Mouse (Mus musculus) heart, embryonic 14.5 days (tissue): ENCODE results near the gene Hcar1. TPM values are rescaled to one million over a fixed set of nuclear protein-coding genes. Genes with fewer than 3 reads are reported as not detected.

Experiments used
- ATAC-seq: fragments of 200-750 bp; cut with Nextera tagmentation; 2 replicates; pipeline ENCODE4 v1.8.0; 2017; ENCODE audit warnings: low read depth, moderate TSS enrichment; ENCODE audit not compliant: insufficient number of reproducible peaks, insufficient read depth, low FRiP score
- H3K27ac ChIP-seq, 2 experiments: fragments of 200-500 bp in 1 of 2; fragments of 300-500 bp in 1 of 2; sonication (generic) in 1 of 2; replicated peaks in 1 of 2; 2 replicates each; pipeline ENCODE4 v1.5.1; 2012 to 2014; ENCODE audit warnings: low read depth in 2 of 2, low read length in 2 of 2, control low read depth in 1 of 2, mild to moderate bottlenecking in 1 of 2, mixed read lengths in 1 of 2; ENCODE audit not compliant: control insufficient read depth in 1 of 2, insufficient read depth in 1 of 2
- H3K27me3 ChIP-seq: fragments of 300-500 bp; sonication (generic); 2 replicates; pipeline ENCODE4 v1.6.1; 2014; ENCODE audit warnings: mild to moderate bottlenecking, low read length, control low read depth; ENCODE audit not compliant: control insufficient read depth, insufficient read depth
- H3K36me3 ChIP-seq: fragments of 300-500 bp; sonication (generic); 2 replicates; pipeline ENCODE4 v1.6.1; 2014; ENCODE audit warnings: mild to moderate bottlenecking, control low read depth, low read length, mixed read lengths; ENCODE audit not compliant: control insufficient read depth, insufficient read depth
- H3K4me1 ChIP-seq, 2 experiments: fragments of 200-500 bp in 1 of 2; fragments of 300-500 bp in 1 of 2; sonication (generic) in 1 of 2; 2 replicates each; pipeline ENCODE4 v1.6.1; 2012 to 2014; ENCODE audit warnings: low read length in 2 of 2, control low read depth in 1 of 2, mixed read lengths in 1 of 2; ENCODE audit not compliant: control insufficient read depth in 2 of 2, insufficient read depth in 2 of 2
- H3K4me2 ChIP-seq: fragments of 300-500 bp; sonication (generic); 2 replicates; pipeline ENCODE4 v1.6.1; 2014; ENCODE audit warnings: mild to moderate bottlenecking, low read length
- H3K4me3 ChIP-seq, 2 experiments: fragments of 200-500 bp in 1 of 2; fragments of 300-500 bp in 1 of 2; sonication (generic) in 1 of 2; 2 replicates each; pipeline ENCODE4 v1.5.1; 2012 to 2014; ENCODE audit warnings: low read length in 2 of 2, mild to moderate bottlenecking in 2 of 2, control low read depth in 1 of 2, low read depth in 1 of 2, moderate library complexity in 1 of 2; ENCODE audit not compliant: control insufficient read depth in 1 of 2, insufficient read depth in 1 of 2
- H3K9ac ChIP-seq: fragments of 300-500 bp; sonication (generic); 2 replicates; pipeline ENCODE4 v1.6.1; 2014; ENCODE audit warnings: mild to moderate bottlenecking, low read length
- H3K9me3 ChIP-seq: fragments of 300-500 bp; sonication (generic); 2 replicates; pipeline ENCODE4 v1.6.1; 2016; ENCODE audit warnings: low read length, control low read depth; ENCODE audit not compliant: control insufficient read depth
- WGBS: fragments of 180-500 bp; shearing (Covaris S2); extraction: QIAGEN DNeasy Blood & Tissue Kit; methylation state at CpG from one replicate; pipeline ENCODE4 v1.1.7; 2014; 5-methylcytosine and 5-hydroxymethylcytosine counted together
- polyA plus RNA-seq: library from polyadenylated mRNA; unstranded; fragments of >200 nt; fragmentation: Nextera tagmentation; extraction: Ambion mirVana; gene quantifications from 2 replicates; pipeline ENCODE4 v1.2.1, GENCODE M21; 2014

Gene Hcar1
- polyA plus RNA-seq, result 0.32 TPM in 1 of 2 replicates, not detected in the other

GRCm38 (mm10) chr5:123879928-123880327 is at the start of gene Hcar1:
Hcar1 (minus strand) TSS chr5:123880020.
- 0 out of 2 replicates have a peak within 1 kb of the TSS, but pooled peaks have one; percentile 16 for H3K4me2 ChIP-seq
- no peak for ATAC-seq
- no peak within 1 kb of the TSS for H3K4me3 ChIP-seq
- H3K27ac ChIP-seq, result no peak within 1 kb of the TSS
- H3K36me3 ChIP-seq, result no peaks in the 10 kb centered on the region
- 0 out of 2 replicates have a peak, but pooled peaks cover 3% of the 10 kb centered on the region for H3K27me3 ChIP-seq
- no peak within 1 kb of the TSS for H3K9ac ChIP-seq
- peaks cover 0 to 7% of the 10 kb centered on the region in 2 experiments; a peak in 1 of 4 replicates for H3K4me1 ChIP-seq
- no peaks in the 10 kb centered on the region for H3K9me3 ChIP-seq
- 51% methylated on average over 12 of the region's 12 CpGs for WGBS

DNA sequence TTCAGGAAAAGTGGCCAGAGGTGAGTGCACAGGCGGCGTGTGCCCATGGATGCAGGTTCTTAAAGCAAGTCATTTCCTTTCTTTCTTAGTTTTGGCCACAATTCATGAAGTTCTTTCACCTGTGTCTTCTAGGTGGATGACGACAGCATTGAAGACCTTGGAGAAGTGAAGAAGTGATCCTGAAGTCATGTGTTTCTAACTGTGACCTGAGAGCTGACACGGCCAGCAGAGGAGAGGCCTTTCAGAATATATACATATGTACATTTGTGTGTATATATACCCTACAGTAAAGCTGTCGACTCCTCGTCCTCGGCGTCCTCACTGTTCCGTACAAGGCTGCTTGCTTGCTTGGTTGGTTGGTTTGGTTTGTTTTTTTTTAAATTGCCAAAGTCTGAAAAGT is 47.3 kb upstream of the Hcar1 start, which contains the start of gene Gm43518:
Gm43518 (plus strand) TSS at position 301 of the 400 bp plus-strand sequence.
- WGBS, result 90% methylated on average over 9 of the region's 9 CpGs
- no peak within 1 kb of the TSS for H3K4me3 ChIP-seq
- H3K4me2 ChIP-seq, result no peak within 1 kb of the TSS
- H3K9me3 ChIP-seq, result no peaks in the 10 kb centered on the region
- no peak within 1 kb of the TSS for H3K27ac ChIP-seq
- no peak for ATAC-seq
- H3K36me3 ChIP-seq, result peaks cover 70% of the 10 kb centered on the region
- no peak within 1 kb of the TSS for H3K9ac ChIP-seq
- H3K27me3 ChIP-seq, result no peaks in the 10 kb centered on the region
- H3K4me1 ChIP-seq, result peaks cover 3% of the 10 kb centered on the region in 2 experiments; a peak in 3 of 4 replicates

DNA sequence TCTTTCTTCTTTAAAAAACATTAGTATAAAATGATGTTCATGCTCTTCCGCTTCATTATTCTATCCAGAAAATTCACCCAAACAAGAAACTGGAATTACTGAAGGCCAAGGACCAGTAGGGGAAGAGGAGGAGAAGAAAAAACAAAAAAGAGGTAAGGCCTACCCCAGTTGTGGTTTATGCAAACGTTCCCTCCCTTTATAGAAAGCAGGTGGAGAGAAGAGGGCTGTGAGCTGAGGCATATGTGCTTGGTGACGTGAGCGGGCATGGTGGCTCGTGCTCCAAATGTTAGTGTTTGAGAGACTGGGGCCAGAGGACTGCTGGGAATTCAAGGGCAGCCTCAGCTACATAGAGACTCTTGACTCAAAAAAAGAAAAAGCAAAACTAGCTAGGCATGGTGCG is 42.3 kb upstream of the Hcar1 start:
- no peak overlapping the region for H3K9ac ChIP-seq
- no peak overlapping the region for H3K4me2 ChIP-seq
- no peaks in the 10 kb centered on the region for H3K27me3 ChIP-seq
- H3K36me3 ChIP-seq, result peaks cover 95% of the 10 kb centered on the region
- H3K4me3 ChIP-seq, result no peak overlapping the region
- no peak overlapping the region for H3K27ac ChIP-seq
- WGBS, result 82% methylated on average over 6 of the region's 6 CpGs
- H3K9me3 ChIP-seq, result no peaks in the 10 kb centered on the region
- ATAC-seq, result no peak
- no peaks in the 10 kb centered on the region for H3K4me1 ChIP-seq

DNA sequence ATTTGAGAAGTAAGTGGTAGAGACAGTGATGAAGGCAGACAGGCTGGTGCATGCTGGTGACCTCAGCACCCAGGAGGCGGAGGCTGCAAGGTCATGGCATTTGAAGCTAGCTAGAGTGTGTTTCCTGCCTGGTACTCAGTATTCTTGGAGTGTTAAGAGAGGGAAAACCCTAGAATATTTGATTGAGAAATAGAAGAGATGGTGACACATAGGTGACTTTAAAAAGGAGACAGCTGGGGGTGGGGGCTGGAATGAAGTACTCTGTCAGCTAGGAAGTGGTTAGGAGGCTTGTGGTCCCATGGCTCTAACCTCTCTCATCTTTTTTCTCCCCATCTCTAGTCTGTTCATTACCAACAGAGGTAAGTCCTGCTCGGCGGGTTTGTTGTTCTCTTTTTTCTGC is 35.0 kb upstream of the Hcar1 start:
- H3K27ac ChIP-seq, result 0 out of 4 replicates have a peak overlapping the region, but pooled peaks of 1 of the 2 experiments have one; percentile 3
- H3K4me2 ChIP-seq, result no peak overlapping the region
- no peak overlapping the region for H3K4me3 ChIP-seq
- H3K4me1 ChIP-seq, result peaks cover 2 to 12% of the 10 kb centered on the region in 2 experiments; a peak in 1 of 4 replicates
- ATAC-seq, result no peak
- H3K9ac ChIP-seq, result no peak overlapping the region
- no peaks in the 10 kb centered on the region for H3K27me3 ChIP-seq
- H3K36me3 ChIP-seq, result peaks cover 78% of the 10 kb centered on the region
- WGBS, result 80% methylated on average over 3 of the region's 3 CpGs
- no peaks in the 10 kb centered on the region for H3K9me3 ChIP-seq

DNA sequence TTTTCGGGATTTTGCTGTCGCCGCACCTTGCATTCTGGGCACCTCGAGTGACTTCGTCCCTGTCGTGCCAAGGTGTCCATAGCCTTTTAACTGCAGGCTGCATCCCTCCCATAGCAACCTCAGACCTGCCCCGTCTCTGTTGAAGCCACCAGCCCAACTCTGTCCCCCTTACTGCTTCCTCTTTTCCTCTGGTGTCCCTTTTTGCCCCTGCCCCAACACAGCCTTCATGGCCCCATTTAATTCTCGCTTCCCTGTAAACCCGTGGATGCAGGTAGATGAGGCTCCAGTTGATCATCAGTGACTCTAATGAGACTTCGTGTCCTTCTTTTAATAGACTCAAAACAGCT is 27.8 kb upstream of the Hcar1 start:
- Histone ChIP-seq H3K4me2 (peak overlapping the region; percentile 86), H3K9me3 (no peaks in the 10 kb centered on the region), H3K27me3 (no peaks in the 10 kb centered on the region), H3K27ac (peak overlapping the region in 1 of 2 experiments; percentile 83; a peak in 2 of 4 replicates), H3K36me3 (peaks cover 40% of the 10 kb centered on the region), H3K4me1 (peaks cover 7 to 12% of the 10 kb centered on the region in 2 experiments), H3K9ac (peak overlapping the region; percentile 98), H3K4me3 (peak overlapping the region; percentile 72 to 91)
- ATAC-seq, result no peak
- WGBS, result 2% methylated on average over 10 of the region's 10 CpGs

DNA sequence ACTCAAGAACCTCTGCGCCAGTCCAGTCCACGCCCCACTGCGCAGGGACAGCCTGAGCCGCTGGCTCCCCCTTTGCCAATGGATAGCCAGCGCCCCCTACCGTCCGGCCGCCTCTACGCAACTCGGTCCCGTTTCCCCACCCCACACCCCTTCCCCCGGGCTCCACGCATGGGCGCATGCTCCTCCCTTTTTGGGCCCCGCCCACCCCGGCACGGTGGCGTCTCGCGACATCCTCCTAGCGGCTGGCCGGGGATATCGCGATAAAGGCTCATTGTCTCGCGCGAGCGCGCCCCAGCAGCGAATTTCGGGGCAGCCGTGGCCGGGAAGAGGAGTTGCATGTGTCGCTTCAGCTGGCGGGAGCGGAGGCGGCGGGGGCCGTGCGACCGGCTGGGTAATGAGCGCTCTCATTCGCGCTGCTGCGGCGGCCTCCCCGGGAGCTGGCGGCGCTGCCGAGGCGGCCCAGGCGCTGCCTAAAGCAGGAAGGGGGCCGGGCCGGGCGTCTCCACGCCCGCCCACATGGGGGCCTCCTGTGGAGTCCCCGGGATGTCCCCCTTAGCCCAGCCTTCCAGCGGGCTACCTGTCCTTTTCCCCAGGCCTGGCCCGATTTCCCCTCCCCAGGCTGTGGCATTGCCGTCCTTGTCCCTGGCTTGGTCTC is 27.3 kb upstream of the Hcar1 start, which contains the start of gene Denr:
Denr (plus strand) TSS at position 200 of the 655 bp plus-strand sequence.
- Histone ChIP-seq H3K4me3 (peak within 1 kb of the TSS; percentile 72 to 91), H3K4me2 (peak within 1 kb of the TSS; percentile 86), H3K9me3 (no peaks in the 10 kb centered on the region), H3K27ac (peak within 1 kb of the TSS; percentile 78 to 83; a peak in 3 of 4 replicates), H3K36me3 (peaks cover 37% of the 10 kb centered on the region), H3K4me1 (peaks cover 7 to 12% of the 10 kb centered on the region in 2 experiments), H3K27me3 (no peaks in the 10 kb centered on the region), H3K9ac (peak within 1 kb of the TSS; percentile 98)
- peak; percentile 92 for ATAC-seq
- under 1% methylated on average over 61 of the region's 61 CpGs for WGBS

GRCm38 (mm10) chr5:123906146-123906975 is 26.5 kb upstream of the Hcar1 start:
- Histone ChIP-seq H3K4me2 (peak overlapping the region; percentile 86), H3K4me1 (peaks cover 7 to 12% of the 10 kb centered on the region in 2 experiments), H3K27ac (no peak overlapping the region), H3K9me3 (no peaks in the 10 kb centered on the region), H3K36me3 (peaks cover 32% of the 10 kb centered on the region), H3K4me3 (peak overlapping the region; percentile 6 to 91; a peak in 2 of 4 replicates), H3K9ac (peak overlapping the region; percentile 14), H3K27me3 (no peaks in the 10 kb centered on the region)
- WGBS, result 73% methylated on average over 17 of the region's 17 CpGs
- ATAC-seq, result no peak
